ENCODE assay signal across 19 mouse cellular contexts in genomic region chr5:101359986-101360385, GRCm38 (mm10).
A peak's percentile ranks its signal among the peaks of the same experiment; 100 is the strongest.
DNase-seq lines count a peak whose midpoint lies in the region; ATAC-seq and TF ChIP-seq lines count a peak whose summit lies in the region.
"Had no signal": no experiment of that assay in that cellular context is flagged by ENCODE, and none has a peak within 500 bp of the region (broad histone marks: within the 10 kb centered on the region; RNA-seq: fewer than 3 reads in every experiment).

No protein-coding gene starts in this region.

- peaks cover 57% of the 10 kb centered on the region for H3K27me3 ChIP-seq in hindbrain, embryonic 10.5 days (ENCODE audit: insufficient read depth, poor library complexity, severe bottlenecking)
- H3K27me3 ChIP-seq in hindbrain, embryonic 14.5 days (ENCODE audit: control insufficient read depth, insufficient read depth, low read length): peaks cover 55% of the 10 kb centered on the region
- H3K27me3 ChIP-seq in hindbrain, embryonic 16.5 days (replicated peaks; ENCODE audit: control insufficient read depth, insufficient read depth, low read length): peaks cover 19% of the 10 kb centered on the region
- no peaks in the 10 kb centered on the region; the same call in 1 of the 2 replicates for H3K27me3 ChIP-seq in liver, embryonic 12.5 days (replicated peaks)
- H3K27me3 ChIP-seq: intestine, embryonic 15.5 days had no signal

- peak overlapping the region; percentile 72; the same call in 1 of the 2 replicates for H3K27ac ChIP-seq in hindbrain, embryonic 10.5 days
- H3K27ac ChIP-seq in hindbrain, embryonic 14.5 days: no peak overlapping the region
- H3K27ac ChIP-seq in hindbrain, embryonic 16.5 days (ENCODE audit: low read depth, low read length): no peak overlapping the region
- H3K27ac ChIP-seq in left cerebral cortex, adult 2 months: no peak overlapping the region
- H3K27ac ChIP-seq in liver, embryonic 12.5 days: no peak overlapping the region
- H3K27ac ChIP-seq: embryonic facial prominence, embryonic 13.5 days; forebrain, embryonic 12.5 days; heart, adult 2 months; intestine, embryonic 15.5 days had no signal

- no peaks in the 10 kb centered on the region for H3K36me3 ChIP-seq in hindbrain, embryonic 10.5 days
- H3K36me3 ChIP-seq in hindbrain, embryonic 14.5 days (replicated peaks; ENCODE audit: control insufficient read depth, insufficient read depth): no peaks in the 10 kb centered on the region
- H3K36me3 ChIP-seq in hindbrain, embryonic 16.5 days (ENCODE audit: control insufficient read depth, insufficient read depth, low read length): no peaks in the 10 kb centered on the region
- no peaks in the 10 kb centered on the region for H3K36me3 ChIP-seq in liver, embryonic 12.5 days
- H3K36me3 ChIP-seq: embryonic facial prominence, embryonic 13.5 days; forebrain, embryonic 12.5 days; heart, embryonic 12.5 days; intestine, embryonic 15.5 days had no signal

- no peak overlapping the region for H3K9ac ChIP-seq in hindbrain, embryonic 14.5 days
- H3K9ac ChIP-seq in hindbrain, embryonic 16.5 days (ENCODE audit: low read depth, low read length): no peak overlapping the region
- no peak overlapping the region for H3K9ac ChIP-seq in liver, embryonic 12.5 days
- H3K9ac ChIP-seq: embryonic facial prominence, embryonic 13.5 days; forebrain, embryonic 12.5 days; heart, embryonic 12.5 days; intestine, embryonic 15.5 days had no signal

- no peak for TF ChIP-seq CTCF in left cerebral cortex, adult 2 months (IDR thresholded peaks at IDR 0.05)

- no peak overlapping the region for H3K4me3 ChIP-seq in hindbrain, embryonic 10.5 days
- no peak overlapping the region for H3K4me3 ChIP-seq in hindbrain, embryonic 14.5 days (replicated peaks; ENCODE audit: low read length)
- H3K4me3 ChIP-seq in hindbrain, embryonic 16.5 days (ENCODE audit: low read length): no peak overlapping the region
- no peak overlapping the region for H3K4me3 ChIP-seq in left cerebral cortex, adult 2 months
- no peak overlapping the region for H3K4me3 ChIP-seq in liver, embryonic 12.5 days
- H3K4me3 ChIP-seq: embryonic facial prominence, embryonic 13.5 days; forebrain, embryonic 12.5 days; heart, adult 2 months; heart, embryonic 12.5 days; intestine, embryonic 15.5 days had no signal

- no peaks in the 10 kb centered on the region for H3K9me3 ChIP-seq in hindbrain, embryonic 10.5 days
- H3K9me3 ChIP-seq in hindbrain, embryonic 14.5 days (ENCODE audit: control insufficient read depth, low read length): no peaks in the 10 kb centered on the region
- no peaks in the 10 kb centered on the region for H3K9me3 ChIP-seq in hindbrain, embryonic 16.5 days (ENCODE audit: control insufficient read depth, low read length)
- no peaks in the 10 kb centered on the region for H3K9me3 ChIP-seq in liver, embryonic 12.5 days (replicated peaks)
- H3K9me3 ChIP-seq: embryonic facial prominence, embryonic 13.5 days; forebrain, embryonic 12.5 days; heart, embryonic 12.5 days; intestine, embryonic 15.5 days had no signal

- H3K4me1 ChIP-seq in hindbrain, embryonic 10.5 days (replicated peaks): peaks cover 17% of the 10 kb centered on the region
- peaks cover 7% of the 10 kb centered on the region; the same call in 1 of the 2 replicates for H3K4me1 ChIP-seq in hindbrain, embryonic 14.5 days (replicated peaks; ENCODE audit: control insufficient read depth, insufficient read depth, low read length)
- no peaks in the 10 kb centered on the region for H3K4me1 ChIP-seq in hindbrain, embryonic 16.5 days (ENCODE audit: control insufficient read depth, insufficient read depth, low read depth, low read length)
- no peaks in the 10 kb centered on the region for H3K4me1 ChIP-seq in liver, embryonic 12.5 days
- H3K4me1 ChIP-seq: embryonic facial prominence, embryonic 13.5 days; heart, embryonic 12.5 days; intestine, embryonic 15.5 days had no signal

- intact Hi-C loops in left cerebral cortex, adult 2 months (cut with DNase I): no loop called here

- DNase-seq in hindbrain, embryonic 10.5 days (ENCODE audit: low spot score): peak; percentile 65
- DNase-seq in hindbrain, embryonic 14.5 days (ENCODE audit: low spot score): no peak
- DNase-seq in embryo, embryonic 10 days (ENCODE audit: low spot score): peak; percentile 55
- peak; percentile 46 for DNase-seq in embryo, embryonic 9.5 days (ENCODE audit: extremely low spot score)
- DNase-seq in left cerebral cortex, adult 2 months (ENCODE audit: extremely low spot score in 1 of 2, low spot score in 2 of 2): no peak
- DNase-seq in adrenal gland, adult (ENCODE audit: inconsistent age in 2 of 2, low spot score in 1 of 2): no peak
- DNase-seq: adrenal gland, postnatal 14 days; cerebellum, adult 18-20 months; cerebellum, adult 9-11 months; cerebellum, postnatal 36 days; gastrocnemius, postnatal 10 days; heart, adult 2 months had no signal

- ATAC-seq in hindbrain, embryonic 14.5 days (ENCODE audit: low FRiP score): no peak
- 0 out of 2 replicates have a peak, but pooled peaks have one; percentile 24 for ATAC-seq in hindbrain, embryonic 16.5 days
- no peak for ATAC-seq in liver, embryonic 12.5 days
- ATAC-seq: forebrain, embryonic 16.5 days; intestine, embryonic 15.5 days had no signal

- H3K4me2 ChIP-seq in hindbrain, embryonic 14.5 days (replicated peaks): no peak overlapping the region
- H3K4me2 ChIP-seq in hindbrain, embryonic 16.5 days (ENCODE audit: low read length): no peak overlapping the region
- no peak overlapping the region for H3K4me2 ChIP-seq in liver, embryonic 12.5 days
- H3K4me2 ChIP-seq: embryonic facial prominence, embryonic 13.5 days; forebrain, embryonic 12.5 days; heart, embryonic 12.5 days; intestine, embryonic 15.5 days had no signal

- WGBS in hindbrain, embryonic 10.5 days: 23% methylated on average over 6 of the region's 6 CpGs
- 14% methylated on average over 6 of the region's 6 CpGs for WGBS in hindbrain, embryonic 14.5 days
- WGBS in hindbrain, embryonic 16.5 days: 25% methylated on average over 6 of the region's 6 CpGs
- 61% methylated on average over 6 of the region's 6 CpGs for WGBS in liver, embryonic 12.5 days (ENCODE audit: insufficient replicate concordance)

Comparison
In these comparisons a context has a peak if more than half of its experiments do, and no peak if none do; other contexts are left out.
1. DNase-seq: peak in hindbrain, embryonic 10.5 days (single experiment), embryo, embryonic 10 days (single experiment) and embryo, embryonic 9.5 days (single experiment); none in hindbrain, embryonic 14.5 days (single experiment), left cerebral cortex, adult 2 months (0 of 2) and adrenal gland, adult (0 of 2).